Mouse (Mus musculus): ENCODE results near the gene Mettl7a1. TPM values are rescaled to one million over a fixed set of nuclear protein-coding genes. Genes with fewer than 3 reads are reported as not detected.
"Not testable (repeated sequence)": the region's sequence is repeated elsewhere in the genome, so short reads cannot be mapped to it uniquely, and the experiment has no call there.

Mettl7a1 gene
- total RNA-seq, 1 experiment from 2014 or later: 102 TPM

GRCm38 (mm10) chr15:100300499-100300898 lies 3.4 kb upstream of the Mettl7a1 start:
- DNase-seq: no peak

GRCm38 (mm10) chr15:100301556-100301955 lies 2.4 kb upstream of the Mettl7a1 start:
- DNase-seq: peak; percentile 45

GRCm38 (mm10) chr15:100303428-100304018 lies 417 bp upstream of the Mettl7a1 start:
- DNase-seq: no peak

GRCm38 (mm10) chr15:100306201-100306600 lies 2.3 kb downstream of the Mettl7a1 start:
- DNase-seq: no peak

GRCm38 (mm10) chr15:100307438-100308096 lies 3.6 kb downstream of the Mettl7a1 start:
- peak; percentile 49 for DNase-seq

GRCm38 (mm10) chr15:100312346-100312745 lies 8.4 kb downstream of the Mettl7a1 start:
- no peak for DNase-seq

GRCm38 (mm10) chr15:100314448-100315145 lies 10.7 kb downstream of the Mettl7a1 start:
- no peak for DNase-seq

- DNase-seq: not testable (repeated sequence)
Measured at GRCm38 (mm10) chr15:100318014-100318671, 14.2 kb downstream of the Mettl7a1 start.

- DNase-seq: no peak
Measured at GRCm38 (mm10) chr15:100319884-100320283, 15.9 kb downstream of the Mettl7a1 start.

GRCm38 (mm10) chr15:100320295-100320905 lies 16.5 kb downstream of the Mettl7a1 start:
- DNase-seq: no peak

GRCm38 (mm10) chr15:100321134-100321533 lies 17.2 kb downstream of the Mettl7a1 start:
- DNase-seq: peak; percentile 73

GRCm38 (mm10) chr15:100324021-100324591 lies 20.2 kb downstream of the Mettl7a1 start:
- DNase-seq: peak; percentile 61

- DNase-seq: no peak
Measured at GRCm38 (mm10) chr15:100325235-100325634, 21.3 kb downstream of the Mettl7a1 start.

GRCm38 (mm10) chr15:100328089-100328488 lies 24.1 kb downstream of the Mettl7a1 start:
- peak; percentile 36 for DNase-seq

- not testable (repeated sequence) for DNase-seq
Measured at GRCm38 (mm10) chr15:100329336-100329735, 25.4 kb downstream of the Mettl7a1 start.

GRCm38 (mm10) chr15:100330739-100331138 lies 26.8 kb downstream of the Mettl7a1 start:
- no peak for DNase-seq

GRCm38 (mm10) chr15:100332077-100332961 lies 28.4 kb downstream of the Mettl7a1 start:
- not testable (repeated sequence) for DNase-seq

- DNase-seq: no peak
Measured at GRCm38 (mm10) chr15:100334629-100335028, 30.7 kb downstream of the Mettl7a1 start, which contains the start of gene Mettl7a3. TSS of gene Mettl7a3 (plus strand) at chr15:100334929.

- not testable (repeated sequence) for DNase-seq
Measured at GRCm38 (mm10) chr15:100337328-100337727, 33.4 kb downstream of the Mettl7a1 start.

- DNase-seq: peak; percentile 76
Measured at GRCm38 (mm10) chr15:100337847-100338246, 33.9 kb downstream of the Mettl7a1 start.
